Mouse (Mus musculus): ENCODE results near the gene Glis3. TPM values are rescaled to one million over a fixed set of nuclear protein-coding genes. Genes with fewer than 3 reads are reported as not detected.

Glis3 gene
- polyA plus RNA-seq, 1 experiment from 2014 or later: 0.32 TPM

GRCm38 (mm10) chr19:28662474-28662873, 17.4 kb downstream of the Glis3 start:
- Histone ChIP-seq H3K9ac (replicated peaks; ENCODE audit: low read depth, low read length) (no peak overlapping the region), H3K4me3 (replicated peaks; ENCODE audit: low read length) (no peak overlapping the region), H3K27me3 (replicated peaks; ENCODE audit: control insufficient read depth, insufficient read depth, low read length) (no peaks in the 10 kb centered on the region), H3K9me3 (ENCODE audit: control insufficient read depth, low read length) (no peaks in the 10 kb centered on the region), H3K27ac (ENCODE audit: low read length) (no peak overlapping the region), H3K36me3 (ENCODE audit: control insufficient read depth, insufficient read depth) (no peaks in the 10 kb centered on the region), H3K4me1 (replicated peaks; ENCODE audit: control insufficient read depth, insufficient read depth, low read length) (no peaks in the 10 kb centered on the region), H3K4me2 (ENCODE audit: low read length) (no peak overlapping the region)
- 69% methylated on average over 8 of the region's 8 CpGs for WGBS
- ATAC-seq: no peak

- Histone ChIP-seq H3K27me3 (replicated peaks; ENCODE audit: control insufficient read depth, insufficient read depth, low read length) (no peaks in the 10 kb centered on the region), H3K9me3 (ENCODE audit: control insufficient read depth, low read length) (no peaks in the 10 kb centered on the region), H3K4me1 (replicated peaks; ENCODE audit: control insufficient read depth, insufficient read depth, low read length) (no peaks in the 10 kb centered on the region), H3K4me3 (replicated peaks; ENCODE audit: low read length) (no peak overlapping the region), H3K36me3 (ENCODE audit: control insufficient read depth, insufficient read depth) (no peaks in the 10 kb centered on the region), H3K9ac (replicated peaks; ENCODE audit: low read depth, low read length) (no peak overlapping the region), H3K27ac (ENCODE audit: low read length) (no peak overlapping the region), H3K4me2 (ENCODE audit: low read length) (no peak overlapping the region)
- WGBS: 89% methylated on average over 7 of the region's 7 CpGs
- ATAC-seq: no peak
These were observed 19.0 kb downstream of the Glis3 start for GRCm38 (mm10) chr19:28660912-28661311.

- Histone ChIP-seq H3K27ac (ENCODE audit: low read length) (no peak overlapping the region), H3K27me3 (replicated peaks; ENCODE audit: control insufficient read depth, insufficient read depth, low read length) (no peaks in the 10 kb centered on the region), H3K4me2 (ENCODE audit: low read length) (no peak overlapping the region), H3K4me1 (replicated peaks; ENCODE audit: control insufficient read depth, insufficient read depth, low read length) (no peaks in the 10 kb centered on the region), H3K36me3 (ENCODE audit: control insufficient read depth, insufficient read depth) (no peaks in the 10 kb centered on the region), H3K9ac (replicated peaks; ENCODE audit: low read depth, low read length) (no peak overlapping the region), H3K9me3 (ENCODE audit: control insufficient read depth, low read length) (no peaks in the 10 kb centered on the region), H3K4me3 (replicated peaks; ENCODE audit: low read length) (no peak overlapping the region)
- ATAC-seq: no peak
- WGBS: 28% methylated on average over 5 of the region's 5 CpGs
These were observed 22.1 kb downstream of the Glis3 start for GRCm38 (mm10) chr19:28657686-28658195.

- no peak overlapping the region for H3K9ac ChIP-seq (replicated peaks; ENCODE audit: low read depth, low read length)
- H3K4me1 ChIP-seq (replicated peaks; ENCODE audit: control insufficient read depth, insufficient read depth, low read length): no peaks in the 10 kb centered on the region
- no peak overlapping the region for H3K4me2 ChIP-seq (ENCODE audit: low read length)
- ATAC-seq: no peak
- no peak overlapping the region for H3K4me3 ChIP-seq (replicated peaks; ENCODE audit: low read length)
- no peak overlapping the region for H3K27ac ChIP-seq (ENCODE audit: low read length)
- no peaks in the 10 kb centered on the region for H3K36me3 ChIP-seq (ENCODE audit: control insufficient read depth, insufficient read depth)
- no peaks in the 10 kb centered on the region for H3K27me3 ChIP-seq (replicated peaks; ENCODE audit: control insufficient read depth, insufficient read depth, low read length)
- no peaks in the 10 kb centered on the region for H3K9me3 ChIP-seq (ENCODE audit: control insufficient read depth, low read length)
- 68% methylated on average over 6 of the region's 6 CpGs for WGBS
These were observed 23.0 kb downstream of the Glis3 start for GRCm38 (mm10) chr19:28656882-28657281.

GRCm38 (mm10) chr19:28655166-28655565, 24.7 kb downstream of the Glis3 start:
- Histone ChIP-seq H3K9me3 (ENCODE audit: control insufficient read depth, low read length) (no peaks in the 10 kb centered on the region), H3K27ac (ENCODE audit: low read length) (no peak overlapping the region), H3K27me3 (replicated peaks; ENCODE audit: control insufficient read depth, insufficient read depth, low read length) (no peaks in the 10 kb centered on the region), H3K9ac (replicated peaks; ENCODE audit: low read depth, low read length) (no peak overlapping the region), H3K4me2 (ENCODE audit: low read length) (no peak overlapping the region), H3K4me3 (replicated peaks; ENCODE audit: low read length) (no peak overlapping the region), H3K36me3 (ENCODE audit: control insufficient read depth, insufficient read depth) (no peaks in the 10 kb centered on the region), H3K4me1 (replicated peaks; ENCODE audit: control insufficient read depth, insufficient read depth, low read length) (no peaks in the 10 kb centered on the region)
- ATAC-seq: no peak
- 72% methylated on average over 7 of the region's 7 CpGs for WGBS

- H3K27ac ChIP-seq (ENCODE audit: low read length): no peak overlapping the region
- no peak overlapping the region for H3K4me3 ChIP-seq (replicated peaks; ENCODE audit: low read length)
- H3K27me3 ChIP-seq (replicated peaks; ENCODE audit: control insufficient read depth, insufficient read depth, low read length): no peaks in the 10 kb centered on the region
- no peak overlapping the region for H3K4me2 ChIP-seq (ENCODE audit: low read length)
- no peaks in the 10 kb centered on the region for H3K36me3 ChIP-seq (ENCODE audit: control insufficient read depth, insufficient read depth)
- no peaks in the 10 kb centered on the region for H3K9me3 ChIP-seq (ENCODE audit: control insufficient read depth, low read length)
- H3K9ac ChIP-seq (replicated peaks; ENCODE audit: low read depth, low read length): no peak overlapping the region
- ATAC-seq: no peak
- 89% methylated on average over 5 of the region's 5 CpGs for WGBS
- no peaks in the 10 kb centered on the region for H3K4me1 ChIP-seq (replicated peaks; ENCODE audit: control insufficient read depth, insufficient read depth, low read length)
These were observed 29.0 kb downstream of the Glis3 start for GRCm38 (mm10) chr19:28650836-28651235.

- Histone ChIP-seq H3K4me3 (replicated peaks; ENCODE audit: low read length) (no peak overlapping the region), H3K4me1 (replicated peaks; ENCODE audit: control insufficient read depth, insufficient read depth, low read length) (no peaks in the 10 kb centered on the region), H3K36me3 (ENCODE audit: control insufficient read depth, insufficient read depth) (no peaks in the 10 kb centered on the region), H3K4me2 (ENCODE audit: low read length) (no peak overlapping the region), H3K27me3 (replicated peaks; ENCODE audit: control insufficient read depth, insufficient read depth, low read length) (no peaks in the 10 kb centered on the region), H3K27ac (ENCODE audit: low read length) (no peak overlapping the region), H3K9ac (replicated peaks; ENCODE audit: low read depth, low read length) (no peak overlapping the region), H3K9me3 (ENCODE audit: control insufficient read depth, low read length) (no peaks in the 10 kb centered on the region)
- 65% methylated on average over 5 of the region's 5 CpGs for WGBS
- no peak; the same call in 1 of the 2 replicates for ATAC-seq
These were observed 30.4 kb downstream of the Glis3 start for GRCm38 (mm10) chr19:28649489-28649888.

GRCm38 (mm10) chr19:28648881-28649280, 31.0 kb downstream of the Glis3 start:
- Histone ChIP-seq H3K4me2 (ENCODE audit: low read length) (no peak overlapping the region), H3K4me1 (replicated peaks; ENCODE audit: control insufficient read depth, insufficient read depth, low read length) (no peaks in the 10 kb centered on the region), H3K9me3 (ENCODE audit: control insufficient read depth, low read length) (no peaks in the 10 kb centered on the region), H3K36me3 (ENCODE audit: control insufficient read depth, insufficient read depth) (no peaks in the 10 kb centered on the region), H3K27me3 (replicated peaks; ENCODE audit: control insufficient read depth, insufficient read depth, low read length) (no peaks in the 10 kb centered on the region), H3K4me3 (replicated peaks; ENCODE audit: low read length) (no peak overlapping the region), H3K9ac (replicated peaks; ENCODE audit: low read depth, low read length) (no peak overlapping the region), H3K27ac (ENCODE audit: low read length) (no peak overlapping the region)
- peak; percentile 82 for ATAC-seq
- 39% methylated on average over 4 of the region's 4 CpGs for whole genome bisulfite sequencing

- no peak overlapping the region for H3K4me3 ChIP-seq (replicated peaks; ENCODE audit: low read length)
These were observed 32.5 kb downstream of the Glis3 start for GRCm38 (mm10) chr19:28647424-28647823.

GRCm38 (mm10) chr19:28646286-28646685, 33.6 kb downstream of the Glis3 start:
- Histone ChIP-seq H3K9ac (replicated peaks; ENCODE audit: low read depth, low read length) (no peak overlapping the region), H3K27ac (ENCODE audit: low read length) (no peak overlapping the region), H3K4me3 (replicated peaks; ENCODE audit: low read length) (no peak overlapping the region), H3K27me3 (replicated peaks; ENCODE audit: control insufficient read depth, insufficient read depth, low read length) (no peaks in the 10 kb centered on the region), H3K4me1 (replicated peaks; ENCODE audit: control insufficient read depth, insufficient read depth, low read length) (no peaks in the 10 kb centered on the region), H3K4me2 (ENCODE audit: low read length) (no peak overlapping the region), H3K36me3 (ENCODE audit: control insufficient read depth, insufficient read depth) (no peaks in the 10 kb centered on the region), H3K9me3 (ENCODE audit: control insufficient read depth, low read length) (no peaks in the 10 kb centered on the region)
- 66% methylated on average over 4 of the region's 4 CpGs for WGBS
- ATAC-seq: no peak

More at GRCm38 (mm10) chr19:28647424-28647823, 32.5 kb downstream of the Glis3 start:
- Histone ChIP-seq H3K27me3 (replicated peaks; ENCODE audit: control insufficient read depth, insufficient read depth, low read length) (no peaks in the 10 kb centered on the region), H3K9ac (replicated peaks; ENCODE audit: low read depth, low read length) (no peak overlapping the region), H3K9me3 (ENCODE audit: control insufficient read depth, low read length) (no peaks in the 10 kb centered on the region), H3K4me1 (replicated peaks; ENCODE audit: control insufficient read depth, insufficient read depth, low read length) (no peaks in the 10 kb centered on the region), H3K27ac (ENCODE audit: low read length) (no peak overlapping the region), H3K36me3 (ENCODE audit: control insufficient read depth, insufficient read depth) (no peaks in the 10 kb centered on the region), H3K4me2 (ENCODE audit: low read length) (no peak overlapping the region)
- no peak for ATAC-seq
- WGBS: 78% methylated on average over 6 of the region's 6 CpGs

Data from forebrain, embryonic 16.5 days (tissue).